Mouse (Mus musculus) C2C12 (cell line): ENCODE measurements around the gene Nckap5l.

Experiments used
- CEBPB ChIP-seq: IDR thresholded peaks from one replicate; pipeline ENCODE4 v1.6.1; 2011; ENCODE audit warnings: low read depth, mild to moderate bottlenecking, control low read depth, moderate library complexity
- CTCF ChIP-seq: IDR thresholded peaks from one replicate; pipeline ENCODE4 v1.5.1; 2011; ENCODE audit not compliant: control insufficient read depth, insufficient read depth, insufficient read length
- MAX ChIP-seq: IDR thresholded peaks from one replicate; pipeline ENCODE4 v1.6.1; 2011; ENCODE audit warnings: mild to moderate bottlenecking, control low read depth
- MYOG ChIP-seq: IDR thresholded peaks from one replicate; pipeline ENCODE4 v1.6.1; 2011; ENCODE audit not compliant: control insufficient read depth, insufficient read length; ENCODE audit errors: extremely low read depth
- USF1 ChIP-seq: IDR thresholded peaks from one replicate; pipeline ENCODE4 v1.6.1; 2011; ENCODE audit warnings: low read depth, mild to moderate bottlenecking, control low read depth, moderate library complexity

- TF ChIP-seq USF1 = no peak
- no peak for TF ChIP-seq CEBPB
- TF ChIP-seq CTCF = no peak
- no peak for TF ChIP-seq MAX
- TF ChIP-seq MYOG = no peak
Measured at GRCm38 (mm10) chr15:99421676-99422075, 35.9 kb downstream of the Nckap5l start.
